Mouse (Mus musculus): ENCODE measurements around the gene Nr1h2.
A peak's percentile ranks its signal among the peaks of the same experiment; 100 is the strongest.

Gene Nr1h2

GRCm38 (mm10) chr7:44553826-44554225 lies at the start of gene Nr1h2:
TSS of gene Nr1h2 (minus strand) at chr7:44553951.
- peak; percentile 95 to 96 for DNase-seq

- no peak for DNase-seq
These were observed 49.6 kb upstream of the Nr1h2 start for GRCm38 (mm10) chr7:44603186-44603855.

- DNase-seq, result no peak
These were observed 48.7 kb upstream of the Nr1h2 start for GRCm38 (mm10) chr7:44602443-44602842.

- no peak for DNase-seq
These were observed 47.9 kb upstream of the Nr1h2 start for GRCm38 (mm10) chr7:44601646-44602045.

- DNase-seq, result no peak
These were observed 47.0 kb upstream of the Nr1h2 start for GRCm38 (mm10) chr7:44600691-44601262.

GRCm38 (mm10) chr7:44598336-44598735 lies 44.6 kb upstream of the Nr1h2 start:
- DNase-seq, result no peak

GRCm38 (mm10) chr7:44597666-44598065 lies 43.9 kb upstream of the Nr1h2 start:
- DNase-seq, result no peak

GRCm38 (mm10) chr7:44596996-44597538 lies 43.3 kb upstream of the Nr1h2 start:
- no peak for DNase-seq

GRCm38 (mm10) chr7:44596051-44596450 lies 42.3 kb upstream of the Nr1h2 start:
- no peak for DNase-seq

- DNase-seq, result no peak
These were observed 41.4 kb upstream of the Nr1h2 start for GRCm38 (mm10) chr7:44595131-44595561.

- no peak for DNase-seq
These were observed 40.5 kb upstream of the Nr1h2 start for GRCm38 (mm10) chr7:44594291-44594690.

- DNase-seq, result peak; percentile 67 to 68
These were observed 40.0 kb upstream of the Nr1h2 start for GRCm38 (mm10) chr7:44593775-44594174.

- DNase-seq, result no peak
These were observed 39.3 kb upstream of the Nr1h2 start for GRCm38 (mm10) chr7:44593051-44593450.

- no peak for DNase-seq
These were observed 37.8 kb upstream of the Nr1h2 start for GRCm38 (mm10) chr7:44591348-44592116.

- DNase-seq, result peak; percentile 40 to 69
These were observed 36.9 kb upstream of the Nr1h2 start, which contains the start of gene Kcnc3 for GRCm38 (mm10) chr7:44590402-44591347. TSS of gene Kcnc3 (plus strand) at chr7:44590664.

GRCm38 (mm10) chr7:44589946-44590345 lies 36.2 kb upstream of the Nr1h2 start:
- DNase-seq, result no peak

- DNase-seq, result peak; percentile 39 to 52
These were observed 35.4 kb upstream of the Nr1h2 start for GRCm38 (mm10) chr7:44589149-44589548.

- no peak for DNase-seq
These were observed 34.6 kb upstream of the Nr1h2 start for GRCm38 (mm10) chr7:44588338-44588737.

GRCm38 (mm10) chr7:44587676-44588075 lies 33.9 kb upstream of the Nr1h2 start:
- DNase-seq, result no peak

GRCm38 (mm10) chr7:44586930-44587329 lies 33.2 kb upstream of the Nr1h2 start:
- DNase-seq, result no peak

- DNase-seq, result no peak
These were observed 32.8 kb upstream of the Nr1h2 start for GRCm38 (mm10) chr7:44586518-44586917.

GRCm38 (mm10) chr7:44585606-44586005 lies 31.9 kb upstream of the Nr1h2 start:
- no peak for DNase-seq

Measured in thymus, postnatal 36 days (tissue).